Mouse (Mus musculus) midbrain, embryonic 15.5 days (tissue): Measurements from ENCODE around the gene Ttc25. TPM values are rescaled to one million over a fixed set of nuclear protein-coding genes. Genes with fewer than 3 reads are reported as not detected.
"Not testable (repeated sequence)": the region's sequence is repeated elsewhere in the genome, so short reads cannot be mapped to it uniquely, and the experiment has no call there.

ENCODE experiments used
- ATAC-seq: fragments of 200-750 bp; cut with Nextera tagmentation; replicated peaks from 2 replicates; pipeline ENCODE4 v1.8.0; 2017; ENCODE audit warnings: moderate TSS enrichment
- H3K27ac ChIP-seq: fragments of 300-500 bp; sonication (generic); 2 replicates; pipeline ENCODE4 v1.5.1; 2015; ENCODE audit warnings: mild to moderate bottlenecking, inconsistent platforms
- H3K27me3 ChIP-seq: fragments of 300-500 bp; sonication (generic); replicated peaks from 2 replicates; pipeline ENCODE4 v1.6.1; 2015; ENCODE audit warnings: inconsistent platforms
- H3K36me3 ChIP-seq: fragments of 300-500 bp; sonication (generic); replicated peaks from 2 replicates; pipeline ENCODE4 v1.6.1; 2015; ENCODE audit warnings: inconsistent platforms
- H3K4me1 ChIP-seq: fragments of 300-500 bp; sonication (generic); 2 replicates; pipeline ENCODE4 v1.6.1; 2015; ENCODE audit warnings: inconsistent platforms
- H3K4me2 ChIP-seq: fragments of 300-500 bp; sonication (generic); 2 replicates; pipeline ENCODE4 v1.6.1; 2015; ENCODE audit warnings: inconsistent platforms, mild to moderate bottlenecking, moderate library complexity
- H3K4me3 ChIP-seq: fragments of 300-500 bp; sonication (generic); 2 replicates; pipeline ENCODE4 v1.5.1; 2015; ENCODE audit warnings: mild to moderate bottlenecking, inconsistent platforms
- H3K9ac ChIP-seq: fragments of 300-500 bp; sonication (generic); 2 replicates; pipeline ENCODE4 v1.6.1; 2015; ENCODE audit warnings: mild to moderate bottlenecking, inconsistent platforms
- H3K9me3 ChIP-seq: fragments of 300-500 bp; sonication (generic); 2 replicates; pipeline ENCODE4 v1.6.1; 2016; ENCODE audit warnings: inconsistent platforms
- WGBS: fragments of 180-500 bp; shearing (Covaris S2); methylation state at CpG from one replicate; pipeline ENCODE4 v1.1.7; 2015; ENCODE audit warnings: mixed read lengths; 5-methylcytosine and 5-hydroxymethylcytosine counted together
- polyA plus RNA-seq: library from polyadenylated mRNA; unstranded; fragments of >200 nt; fragmentation: Nextera tagmentation; extraction: Ambion mirVana; gene quantifications from 2 replicates; pipeline ENCODE4 v1.2.1, GENCODE M21; 2015

The Ttc25 gene
- polyA plus RNA-seq, 1 experiment from 2014 or later, result 2.4 TPM

- WGBS, result 63% methylated on average over 5 of the region's 5 CpGs
These were observed 27.2 kb upstream of the Ttc25 start for GRCm38 (mm10) chr11:100518188-100518591.

GRCm38 (mm10) chr11:100519188-100519587 is 26.2 kb upstream of the Ttc25 start:
- Histone ChIP-seq H3K4me2 (no peak overlapping the region), H3K4me3 (no peak overlapping the region), H3K36me3 (peaks cover 68% of the 10 kb centered on the region), H3K9ac (no peak overlapping the region), H3K4me1 (peaks cover 1% of the 10 kb centered on the region; the same call in 1 of the 2 replicates), H3K27me3 (no peaks in the 10 kb centered on the region), H3K27ac (no peak overlapping the region), H3K9me3 (no peaks in the 10 kb centered on the region)
- ATAC-seq, result no peak
- 90% methylated on average over 7 of the region's 7 CpGs for WGBS

More at GRCm38 (mm10) chr11:100518188-100518591, 27.2 kb upstream of the Ttc25 start:
- Histone ChIP-seq H3K36me3 (peaks cover 75% of the 10 kb centered on the region), H3K27ac (no peak overlapping the region), H3K4me2 (no peak overlapping the region), H3K27me3 (no peaks in the 10 kb centered on the region), H3K9me3 (no peaks in the 10 kb centered on the region), H3K4me1 (no peaks in the 10 kb centered on the region; the same call in 1 of the 2 replicates), H3K9ac (no peak overlapping the region), H3K4me3 (no peak overlapping the region)
- ATAC-seq, result no peak

DNA sequence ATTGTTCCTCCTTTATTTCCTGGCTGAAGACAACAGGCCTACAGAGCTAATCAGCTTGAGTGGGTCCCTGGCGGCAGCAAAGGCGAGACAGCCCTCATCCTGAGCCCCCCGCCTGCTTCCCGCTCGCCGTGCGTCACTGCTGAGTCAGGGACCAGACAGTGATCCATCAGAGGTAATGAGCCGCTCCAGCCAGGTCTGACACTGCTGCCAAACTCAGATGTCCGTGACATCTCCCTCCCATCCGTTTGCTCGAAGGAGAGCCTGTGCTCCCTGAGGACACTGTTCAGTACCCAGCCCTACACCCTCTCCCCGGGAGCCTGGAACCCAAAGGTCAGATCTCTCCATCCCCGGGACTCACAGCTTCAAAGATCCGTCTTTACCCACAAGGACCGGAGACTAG is 24.6 kb upstream of the Ttc25 start:
- Histone ChIP-seq H3K27ac (no peak overlapping the region), H3K4me1 (peaks cover 18% of the 10 kb centered on the region), H3K36me3 (peaks cover 52% of the 10 kb centered on the region), H3K4me3 (no peak overlapping the region), H3K27me3 (no peaks in the 10 kb centered on the region), H3K9me3 (no peaks in the 10 kb centered on the region), H3K4me2 (no peak overlapping the region), H3K9ac (no peak overlapping the region)
- ATAC-seq, result no peak
- 85% methylated on average over 15 of the region's 15 CpGs for WGBS

DNA sequence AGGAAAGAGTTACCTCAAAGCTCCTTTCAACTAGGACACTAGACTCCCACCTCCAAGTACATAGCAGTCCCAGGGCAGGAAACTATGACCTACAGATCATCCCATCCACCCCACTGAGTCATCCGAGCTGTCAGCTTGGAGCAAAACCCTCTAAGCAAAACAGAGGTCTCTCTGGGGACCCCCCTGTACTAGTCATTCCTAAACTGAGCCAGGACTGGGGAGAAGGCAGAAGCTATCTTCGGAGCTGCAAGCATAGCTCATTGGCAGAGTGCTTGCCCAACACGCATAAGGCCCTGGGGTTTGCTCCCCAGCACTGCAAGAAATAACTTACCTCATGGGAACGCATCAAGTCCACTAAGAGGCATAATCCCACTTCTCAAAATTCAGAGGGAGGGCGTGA is 21.0 kb upstream of the Ttc25 start:
- Histone ChIP-seq H3K4me3 (no peak overlapping the region), H3K9ac (no peak overlapping the region), H3K27me3 (no peaks in the 10 kb centered on the region), H3K36me3 (peaks cover 40% of the 10 kb centered on the region), H3K4me2 (peak overlapping the region; percentile 68; the same call in 1 of the 2 replicates), H3K9me3 (no peaks in the 10 kb centered on the region), H3K27ac (no peak overlapping the region), H3K4me1 (peaks cover 33% of the 10 kb centered on the region)
- ATAC-seq, result no peak
- 77% methylated on average over 5 of the region's 5 CpGs for WGBS

GRCm38 (mm10) chr11:100524987-100525630 is 20.3 kb upstream of the Ttc25 start:
- no peak overlapping the region for H3K27ac ChIP-seq
- peak overlapping the region; percentile 63; the same call in 1 of the 2 replicates for H3K9ac ChIP-seq
- ATAC-seq, result no peak
- peak overlapping the region; percentile 70 for H3K4me3 ChIP-seq
- no peaks in the 10 kb centered on the region for H3K9me3 ChIP-seq
- H3K36me3 ChIP-seq, result peaks cover 33% of the 10 kb centered on the region
- H3K27me3 ChIP-seq, result no peaks in the 10 kb centered on the region
- 57% methylated on average over 11 of the region's 11 CpGs for WGBS
- H3K4me2 ChIP-seq, result peak overlapping the region; percentile 68
- H3K4me1 ChIP-seq, result peaks cover 33% of the 10 kb centered on the region

- Histone ChIP-seq H3K36me3 (peaks cover 22% of the 10 kb centered on the region), H3K4me3 (peak overlapping the region; percentile 70), H3K4me2 (peak overlapping the region; percentile 68), H3K27me3 (no peaks in the 10 kb centered on the region), H3K9ac (peak overlapping the region; percentile 63), H3K9me3 (no peaks in the 10 kb centered on the region), H3K27ac (no peak overlapping the region; the same call in 1 of the 2 replicates), H3K4me1 (peaks cover 33% of the 10 kb centered on the region)
- WGBS, result 6% methylated on average over 15 of the region's 15 CpGs
- no peak for ATAC-seq
These were observed 19.2 kb upstream of the Ttc25 start for GRCm38 (mm10) chr11:100526052-100526816.

GRCm38 (mm10) chr11:100527066-100527457 is 18.3 kb upstream of the Ttc25 start:
- Histone ChIP-seq H3K36me3 (peaks cover 13% of the 10 kb centered on the region), H3K4me2 (peak overlapping the region; percentile 68), H3K9ac (peak overlapping the region; percentile 63), H3K27ac (peak overlapping the region; percentile 89), H3K9me3 (no peaks in the 10 kb centered on the region), H3K27me3 (no peaks in the 10 kb centered on the region), H3K4me3 (peak overlapping the region; percentile 70), H3K4me1 (peaks cover 33% of the 10 kb centered on the region)
- ATAC-seq, result peak; percentile 31
- under 1% methylated on average over 26 of the region's 26 CpGs for WGBS

DNA sequence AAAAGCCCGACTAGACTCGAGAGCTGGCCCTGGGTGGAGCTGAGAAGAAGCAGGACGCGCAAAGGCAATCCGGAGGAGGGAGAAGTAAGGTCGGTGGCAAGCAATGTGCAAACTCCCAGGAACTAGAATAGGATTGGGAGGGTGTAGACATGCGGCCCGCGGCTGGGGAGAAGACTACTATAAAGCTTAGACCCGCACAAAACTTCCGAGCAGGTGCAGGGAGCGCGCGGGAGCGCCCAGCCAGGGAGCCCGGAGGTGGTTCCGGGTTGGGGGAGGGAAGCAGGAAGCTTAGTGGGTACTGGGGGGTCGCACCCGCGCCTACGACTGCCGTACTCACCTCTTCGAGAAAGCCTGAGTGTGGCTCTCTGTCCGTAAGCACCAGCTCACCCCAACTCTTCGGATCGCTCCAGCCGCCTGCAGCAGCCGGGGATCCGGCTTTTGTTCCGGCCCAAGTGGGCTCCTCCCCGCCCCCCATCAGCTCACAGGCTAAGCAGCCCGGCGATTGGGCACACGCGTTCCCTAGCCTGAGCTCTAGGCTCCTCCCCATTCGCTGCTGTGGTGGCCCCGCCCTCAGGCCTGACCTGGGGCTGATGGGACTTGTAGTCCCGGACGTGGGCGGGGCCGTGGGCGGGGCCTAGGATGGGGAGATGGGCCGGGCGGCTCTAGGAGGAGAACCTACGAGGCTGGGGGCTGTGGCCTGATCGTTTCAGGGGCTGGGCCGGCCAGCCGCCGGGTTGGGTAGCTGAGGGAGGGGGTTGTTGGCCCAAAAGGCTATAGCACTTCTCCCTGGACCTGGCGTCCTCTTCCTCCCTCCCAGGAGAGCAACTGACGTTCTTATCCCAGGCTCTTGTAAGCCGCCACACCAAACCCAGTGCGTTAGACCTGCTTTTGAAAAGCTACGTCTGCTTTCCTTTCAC is 17.7 kb upstream of the Ttc25 start, which contains the start of gene Acly:
TSS of gene Acly (minus strand) at position 543 of the 917 bp plus-strand sequence.
- Histone ChIP-seq H3K4me3 (peak within 1 kb of the TSS; percentile 70), H3K9me3 (no peaks in the 10 kb centered on the region), H3K4me1 (peaks cover 33% of the 10 kb centered on the region), H3K9ac (peak within 1 kb of the TSS; percentile 63), H3K36me3 (peaks cover 7% of the 10 kb centered on the region), H3K27me3 (no peaks in the 10 kb centered on the region), H3K4me2 (peak within 1 kb of the TSS; percentile 68), H3K27ac (peak within 1 kb of the TSS; percentile 89)
- under 1% methylated on average over 54 of the region's 54 CpGs for WGBS
- peak; percentile 98 for ATAC-seq

- Histone ChIP-seq H3K27ac (peak overlapping the region; percentile 89), H3K4me1 (peaks cover 33% of the 10 kb centered on the region), H3K9me3 (no peaks in the 10 kb centered on the region), H3K4me2 (peak overlapping the region; percentile 68), H3K9ac (peak overlapping the region; percentile 57), H3K4me3 (peak overlapping the region; percentile 70), H3K36me3 (no peaks in the 10 kb centered on the region), H3K27me3 (no peaks in the 10 kb centered on the region)
- no peak; the same call in 1 of the 2 replicates for ATAC-seq
- WGBS, result 24% methylated on average over 19 of the region's 19 CpGs
These were observed 16.8 kb upstream of the Ttc25 start for GRCm38 (mm10) chr11:100528375-100529165.

GRCm38 (mm10) chr11:100533871-100534270 is 11.5 kb upstream of the Ttc25 start:
- H3K36me3 ChIP-seq, result no peaks in the 10 kb centered on the region
- no peak overlapping the region for H3K4me3 ChIP-seq
- no peak overlapping the region for H3K27ac ChIP-seq
- H3K9me3 ChIP-seq, result no peaks in the 10 kb centered on the region
- H3K27me3 ChIP-seq, result no peaks in the 10 kb centered on the region
- no peak overlapping the region for H3K9ac ChIP-seq
- ATAC-seq, result no peak
- no peak overlapping the region for H3K4me2 ChIP-seq
- H3K4me1 ChIP-seq, result no peaks in the 10 kb centered on the region
- 17% methylated on average over 6 of the region's 6 CpGs for WGBS

GRCm38 (mm10) chr11:100534411-100534810 is 11.0 kb upstream of the Ttc25 start:
- not testable (repeated sequence) for H3K36me3 ChIP-seq, H3K4me1 ChIP-seq, H3K27me3 ChIP-seq, H3K4me2 ChIP-seq, H3K27ac ChIP-seq, H3K4me3 ChIP-seq, H3K9me3 ChIP-seq, H3K9ac ChIP-seq, ATAC-seq
- 72% methylated on average over 2 of the region's 2 CpGs for whole genome bisulfite sequencing
